Mouse (Mus musculus): ENCODE measurements at regions not wholly inside any gene's neighbourhood (a gene's known extent, or its start where the extent isn't known, plus 50 kb on each side); places are given as distances from the start of the nearest gene placed in this dataset.
"Not testable (repeated sequence)": the region's sequence is repeated elsewhere in the genome, so short reads cannot be mapped to it uniquely, and the experiment has no call there.

- DNase-seq (ENCODE audit: low read depth, low spot score), result no peak
Measured at GRCm38 (mm10) chr6:41225382-41225781, 76.7 kb upstream of the Try4 start.

GRCm38 (mm10) chr6:41218415-41218814 lies 83.7 kb upstream of the Try4 start:
- no peak for DNase-seq (ENCODE audit: low read depth, low spot score)

GRCm38 (mm10) chr6:41215857-41216256 lies 86.2 kb upstream of the Try4 start:
- no peak for DNase-seq (ENCODE audit: low read depth, low spot score)

DNA sequence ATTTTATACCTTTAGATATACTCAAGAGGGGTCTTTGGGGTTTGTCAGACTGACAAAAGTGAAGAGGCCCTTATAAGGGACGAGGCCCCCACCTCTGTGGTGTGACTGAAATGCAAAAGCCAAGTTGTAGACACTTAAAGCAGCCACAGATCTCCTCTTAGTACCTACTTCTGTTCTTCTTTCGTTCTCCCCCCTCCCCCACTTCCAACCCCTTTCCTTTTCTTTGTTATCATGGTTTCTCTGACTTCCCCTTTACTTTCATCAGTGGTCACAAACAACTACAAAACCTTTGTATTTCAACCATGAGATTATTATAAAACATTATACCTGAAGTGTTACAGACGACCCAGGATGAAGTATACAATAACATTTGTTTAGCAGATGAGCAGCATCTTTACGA lies 96.2 kb upstream of the Try4 start:
- DNase-seq (ENCODE audit: low read depth, low spot score), result no peak

- DNase-seq (ENCODE audit: low read depth, low spot score), result no peak
Measured at GRCm38 (mm10) chr6:41202882-41203281, 99.2 kb upstream of the Try4 start.

GRCm38 (mm10) chr6:41202302-41202701 lies 99.8 kb upstream of the Try4 start:
- DNase-seq (ENCODE audit: low read depth, low spot score), result no peak

GRCm38 (mm10) chr6:41194464-41194863 lies 107.6 kb upstream of the Try4 start:
- no peak for DNase-seq (ENCODE audit: low read depth, low spot score)

- no peak for DNase-seq (ENCODE audit: low read depth, low spot score)
Measured at GRCm38 (mm10) chr6:41191734-41192326, 110.2 kb upstream of the Try4 start.

GRCm38 (mm10) chr6:41188910-41189309 lies 113.2 kb upstream of the Try4 start:
- no peak for DNase-seq (ENCODE audit: low read depth, low spot score)

- DNase-seq (ENCODE audit: low read depth, low spot score), result no peak
Measured at GRCm38 (mm10) chr6:41187966-41188365, 114.1 kb upstream of the Try4 start.

- no peak for DNase-seq (ENCODE audit: low read depth, low spot score)
Measured at GRCm38 (mm10) chr6:41178896-41179295, 123.2 kb upstream of the Try4 start.

GRCm38 (mm10) chr6:41178019-41178418 lies 124.0 kb upstream of the Try4 start:
- no peak for DNase-seq (ENCODE audit: low read depth, low spot score)

DNA sequence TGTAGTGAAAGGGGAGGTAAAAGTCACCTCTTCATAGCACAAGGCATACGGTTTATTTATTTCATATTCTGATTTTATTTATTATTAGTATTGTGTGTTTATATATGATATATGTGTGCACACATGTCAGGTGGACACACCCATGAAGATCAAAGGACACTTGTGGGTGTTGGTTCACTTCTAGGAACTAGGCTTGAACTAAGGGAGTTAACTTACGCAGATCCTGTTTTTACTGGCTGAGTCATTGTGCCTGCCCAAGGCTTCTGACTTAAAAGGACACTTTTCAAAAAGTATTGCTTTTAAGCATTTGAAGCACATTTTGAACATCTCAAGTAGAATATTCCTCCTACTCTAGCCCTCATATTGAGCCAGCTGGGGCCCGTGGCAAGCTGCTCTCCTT lies 124.9 kb upstream of the Try4 start:
- DNase-seq (ENCODE audit: low read depth, low spot score), result no peak

- no peak for DNase-seq (ENCODE audit: low read depth, low spot score)
Measured at GRCm38 (mm10) chr6:41176034-41176433, 126.0 kb upstream of the Try4 start.

DNA sequence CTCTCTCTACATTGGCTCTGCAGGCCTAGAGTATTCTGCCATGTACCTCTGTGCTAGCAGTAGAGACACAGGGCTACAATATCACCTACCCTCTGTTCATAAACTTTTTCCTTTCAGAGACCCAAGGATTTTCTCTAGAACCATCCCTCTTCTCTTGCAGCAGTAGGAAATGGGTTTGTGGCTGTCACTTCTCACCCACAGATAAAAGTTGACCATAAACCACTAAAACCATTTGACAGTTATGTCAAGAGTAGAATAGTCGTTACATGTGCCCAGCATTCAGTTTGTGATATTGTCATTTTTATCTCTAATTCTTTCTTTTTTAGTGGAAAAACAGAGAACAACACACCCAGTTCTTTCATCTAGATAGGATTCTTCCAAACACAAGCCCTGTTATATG lies 128.2 kb upstream of the 2210010C04Rik start:
- no peak for DNase-seq (ENCODE audit: low read depth, low spot score)

DNA sequence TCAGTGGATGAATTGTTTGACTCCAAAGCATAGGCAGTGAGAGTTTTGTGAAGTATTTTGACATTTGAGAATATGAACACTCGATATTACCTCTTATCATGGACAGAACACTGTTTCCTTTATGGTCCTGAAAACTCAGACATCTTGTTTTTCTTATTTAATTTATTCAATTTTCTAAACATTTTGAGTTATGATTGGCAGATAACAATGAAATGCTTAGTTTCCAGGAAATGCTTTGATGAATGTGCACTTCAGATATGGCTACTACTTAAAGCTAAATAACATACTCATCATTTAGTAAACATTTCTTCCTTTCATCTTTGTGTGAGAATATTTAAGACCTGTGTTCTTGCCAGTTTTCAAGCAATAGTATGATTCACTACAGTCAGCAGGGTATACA lies 126.4 kb upstream of the 2210010C04Rik start:
- no peak for DNase-seq (ENCODE audit: low read depth, low spot score)

GRCm38 (mm10) chr6:41152101-41152500 lies 116.8 kb upstream of the 2210010C04Rik start:
- no peak for DNase-seq (ENCODE audit: low read depth, low spot score)

GRCm38 (mm10) chr6:41151542-41151941 lies 116.2 kb upstream of the 2210010C04Rik start:
- no peak for DNase-seq (ENCODE audit: low read depth, low spot score)

- no peak for DNase-seq (ENCODE audit: low read depth, low spot score)
Measured at GRCm38 (mm10) chr6:41140916-41141315, 105.6 kb upstream of the 2210010C04Rik start.

DNA sequence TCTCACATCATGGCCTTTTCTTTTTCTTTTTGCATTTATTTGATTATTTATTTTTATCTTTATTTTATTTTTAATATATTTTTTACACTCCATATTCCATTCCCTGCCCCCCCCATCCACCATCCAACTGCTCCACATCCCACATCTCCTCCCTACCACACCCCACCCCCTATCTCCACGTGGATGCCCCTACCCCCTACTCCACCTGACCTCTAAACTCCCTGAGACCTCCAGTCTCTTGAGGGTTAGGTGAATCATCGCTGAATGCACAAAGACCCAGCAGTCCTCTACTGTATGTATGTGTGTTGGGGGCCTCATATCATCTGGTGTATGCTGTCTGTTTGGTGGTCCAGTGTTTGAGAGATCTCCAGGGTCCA lies 102.1 kb upstream of the 2210010C04Rik start:
- DNase-seq (ENCODE audit: low read depth, low spot score), result not testable (repeated sequence)

DNA sequence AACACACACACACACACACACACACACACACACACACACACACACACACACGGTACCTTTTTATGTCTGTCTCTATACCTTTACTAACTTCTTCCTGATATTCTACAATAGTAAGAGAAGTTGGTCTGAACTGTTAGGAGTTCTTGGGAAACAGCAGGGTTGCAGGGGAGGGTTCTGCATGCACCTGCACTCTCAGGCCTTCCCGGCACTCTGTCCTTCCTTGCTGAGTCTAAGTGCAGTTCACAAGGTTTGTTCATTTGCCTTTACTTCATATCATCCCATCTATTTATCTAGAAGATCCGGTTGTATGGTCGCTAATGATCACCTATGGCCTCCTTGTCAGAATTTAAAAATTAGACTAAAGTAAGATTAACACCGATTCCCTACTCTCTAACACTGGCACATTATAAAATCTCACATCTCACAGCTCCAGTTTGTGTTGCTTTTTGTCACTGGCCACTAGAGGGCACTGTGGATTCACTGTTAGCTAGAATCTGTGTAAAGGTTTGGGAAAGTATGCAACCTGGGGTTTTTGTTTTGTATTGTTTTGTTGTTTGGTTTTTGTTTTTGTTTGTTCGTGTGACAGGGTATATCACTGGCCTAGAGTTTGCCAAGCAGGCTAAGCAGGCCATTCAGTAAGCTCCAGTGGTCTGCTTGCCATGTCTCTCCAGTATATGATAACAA lies 101.5 kb upstream of the 2210010C04Rik start:
- DNase-seq (ENCODE audit: low read depth, low spot score), result peak; percentile 37

DNA sequence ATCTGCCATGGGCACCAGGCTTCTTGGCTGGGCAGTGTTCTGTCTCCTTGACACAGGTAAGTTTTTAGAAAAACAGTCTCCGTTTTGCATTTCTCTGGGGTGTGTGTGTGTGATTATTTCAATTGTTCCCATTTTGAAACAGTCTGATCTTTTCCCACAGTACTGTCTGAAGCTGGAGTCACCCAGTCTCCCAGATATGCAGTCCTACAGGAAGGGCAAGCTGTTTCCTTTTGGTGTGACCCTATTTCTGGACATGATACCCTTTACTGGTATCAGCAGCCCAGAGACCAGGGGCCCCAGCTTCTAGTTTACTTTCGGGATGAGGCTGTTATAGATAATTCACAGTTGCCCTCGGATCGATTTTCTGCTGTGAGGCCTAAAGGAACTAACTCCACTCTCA lies 99.9 kb upstream of the 2210010C04Rik start:
- DNase-seq (ENCODE audit: low read depth, low spot score), result no peak

GRCm38 (mm10) chr6:41129906-41130305 lies 94.6 kb upstream of the 2210010C04Rik start:
- no peak for DNase-seq (ENCODE audit: low read depth, low spot score)

- DNase-seq (ENCODE audit: low read depth, low spot score), result no peak
Measured at GRCm38 (mm10) chr6:41127816-41128215, 92.5 kb upstream of the 2210010C04Rik start.
